Mouse (Mus musculus): ENCODE measurements around the gene Fv1. TPM values are rescaled to one million over a fixed set of nuclear protein-coding genes. Genes with fewer than 3 reads are reported as not detected.

Fv1 gene
- polyA plus RNA-seq, 1 experiment from 2014 or later, result 7.3 TPM

Other genes starting within 250 kb of the Fv1 start
- gene Zfp979, start 226.5 kb upstream of the Fv1 start, polyA plus RNA-seq (2015; fragmentation: Nextera tagmentation; extraction: Ambion mirVana), result 3.4 and 4.9 TPM in 2 replicates
- not detected in 2 replicates for gene Zfp534, start 166.4 kb upstream of the Fv1 start, polyA plus RNA-seq (2015; fragmentation: Nextera tagmentation; extraction: Ambion mirVana)
- gene Zfp984, start 59.2 kb upstream of the Fv1 start, polyA plus RNA-seq (2015; fragmentation: Nextera tagmentation; extraction: Ambion mirVana), result 5.7 and 6.2 TPM in 2 replicates
- 5.5 and 6.5 TPM in 2 replicates for gene Zfp933, start 20.6 kb upstream of the Fv1 start, polyA plus RNA-seq (2015; fragmentation: Nextera tagmentation; extraction: Ambion mirVana)
- 47.0 and 48.2 TPM in 2 replicates for gene Miip, start 163 bp upstream of the Fv1 start, polyA plus RNA-seq (2015; fragmentation: Nextera tagmentation; extraction: Ambion mirVana)
- gene Mfn2, start 35.7 kb downstream of the Fv1 start, polyA plus RNA-seq (2015; fragmentation: Nextera tagmentation; extraction: Ambion mirVana), result 34.6 and 36.6 TPM in 2 replicates
- gene Plod1, start 67.8 kb downstream of the Fv1 start, polyA plus RNA-seq (2015; fragmentation: Nextera tagmentation; extraction: Ambion mirVana), result 50.8 and 51.4 TPM in 2 replicates
- gene 2510039O18Rik, start 71.9 kb downstream of the Fv1 start, polyA plus RNA-seq (2015; fragmentation: Nextera tagmentation; extraction: Ambion mirVana), result 9.2 and 11.7 TPM in 2 replicates
- gene Nppb, start 116.8 kb downstream of the Fv1 start, polyA plus RNA-seq (2015; fragmentation: Nextera tagmentation; extraction: Ambion mirVana), result 2.9 and 4.2 TPM in 2 replicates
- gene Nppa, start 131.7 kb downstream of the Fv1 start, polyA plus RNA-seq (2015; fragmentation: Nextera tagmentation; extraction: Ambion mirVana), result 122 and 163 TPM in 2 replicates
- 4.5 and 4.8 TPM in 2 replicates for gene Clcn6, start 169.8 kb downstream of the Fv1 start, polyA plus RNA-seq (2015; fragmentation: Nextera tagmentation; extraction: Ambion mirVana)
- 21.3 and 26.2 TPM in 2 replicates for gene Mthfr, start 170.1 kb downstream of the Fv1 start, polyA plus RNA-seq (2015; fragmentation: Nextera tagmentation; extraction: Ambion mirVana)
- gene Agtrap, start 219.1 kb downstream of the Fv1 start, polyA plus RNA-seq (2015; fragmentation: Nextera tagmentation; extraction: Ambion mirVana), result 16.3 and 17.8 TPM in 2 replicates

Data from lung, embryonic 16.5 days (tissue).